Mouse (Mus musculus) urinary bladder, adult 18-20 months (tissue): ENCODE data around the gene Gm10382.

ENCODE experiments used
- DNase-seq, 2 experiments: peaks; one replicate each; pipeline ENCODE4 v3.0.0; 2022; ENCODE audit warnings: low spot score in 2 of 2, mixed read lengths in 2 of 2

Gm10382 gene

GRCm38 (mm10) chr5:125389131-125389578, at the start of gene Gm10382:
Gene Gm10382, plus strand, starts transcription at chr5:125389322.
- DNase-seq: peak; percentile 66 to 76

GRCm38 (mm10) chr5:125339851-125340531, 49.1 kb upstream of the Gm10382 start:
- DNase-seq: no peak

- DNase-seq: peak; percentile 77 to 88
These were observed 48.4 kb upstream of the Gm10382 start, which contains the start of gene Scarb1 for GRCm38 (mm10) chr5:125340547-125341262. Gene Scarb1, minus strand, starts transcription at chr5:125341094.

- no peak for DNase-seq
These were observed 47.5 kb upstream of the Gm10382 start for GRCm38 (mm10) chr5:125341459-125342090.

GRCm38 (mm10) chr5:125344296-125344695, 44.8 kb upstream of the Gm10382 start:
- no peak for DNase-seq

- DNase-seq: no peak
These were observed 41.1 kb upstream of the Gm10382 start for GRCm38 (mm10) chr5:125348067-125348466.

- DNase-seq: peak in 1 of 2 experiments; percentile 25
These were observed 40.6 kb upstream of the Gm10382 start for GRCm38 (mm10) chr5:125348487-125348886.

- DNase-seq: no peak
These were observed 39.7 kb upstream of the Gm10382 start for GRCm38 (mm10) chr5:125349391-125349790.

- no peak for DNase-seq
These were observed 38.1 kb upstream of the Gm10382 start for GRCm38 (mm10) chr5:125351057-125351456.

GRCm38 (mm10) chr5:125351939-125352338, 37.2 kb upstream of the Gm10382 start:
- DNase-seq: no peak

GRCm38 (mm10) chr5:125352781-125353294, 36.3 kb upstream of the Gm10382 start:
- DNase-seq: no peak

GRCm38 (mm10) chr5:125354885-125355492, 34.1 kb upstream of the Gm10382 start:
- no peak for DNase-seq

GRCm38 (mm10) chr5:125355650-125356049, 33.5 kb upstream of the Gm10382 start:
- no peak for DNase-seq

GRCm38 (mm10) chr5:125357543-125358269, 31.4 kb upstream of the Gm10382 start:
- DNase-seq: no peak

GRCm38 (mm10) chr5:125358270-125358608, 30.9 kb upstream of the Gm10382 start:
- no peak for DNase-seq

GRCm38 (mm10) chr5:125360566-125360965, 28.6 kb upstream of the Gm10382 start:
- DNase-seq: no peak

GRCm38 (mm10) chr5:125360981-125361510, 28.1 kb upstream of the Gm10382 start:
- DNase-seq: no peak

GRCm38 (mm10) chr5:125363894-125364293, 25.2 kb upstream of the Gm10382 start:
- no peak for DNase-seq

GRCm38 (mm10) chr5:125364851-125365429, 24.2 kb upstream of the Gm10382 start:
- DNase-seq: no peak

GRCm38 (mm10) chr5:125368156-125368555, 21.0 kb upstream of the Gm10382 start:
- DNase-seq: no peak

GRCm38 (mm10) chr5:125368568-125368967, 20.6 kb upstream of the Gm10382 start:
- peak in 1 of 2 experiments; percentile 32 for DNase-seq
